In genomic region chr13:112509465-112509864, GRCm38 (mm10) we compare ENCODE assay signal across 9 mouse cellular contexts. TPM values are rescaled to one million over a fixed set of nuclear protein-coding genes. Genes with fewer than 3 reads are reported as not detected.
DNase-seq lines count a peak whose midpoint lies in the region; ATAC-seq lines count a peak whose summit lies in the region.
"Had no signal": no experiment of that assay in that cellular context is flagged by ENCODE, and none has a peak within 500 bp of the region (broad histone marks: within the 10 kb centered on the region; RNA-seq: fewer than 3 reads in every experiment).

No protein-coding gene starts in this region.

- H3K27me3 ChIP-seq in heart, embryonic 16.5 days (ENCODE audit: control insufficient read depth, insufficient read depth, low read length) = no peaks in the 10 kb centered on the region
- no peaks in the 10 kb centered on the region for H3K27me3 ChIP-seq in neural tube, embryonic 15.5 days (replicated peaks)
- H3K27me3 ChIP-seq: limb, embryonic 12.5 days had no signal

- peak; percentile 28 for ATAC-seq in CD4-positive, CD25-positive, alpha-beta regulatory T cell, adult 4 months
- ATAC-seq in heart, embryonic 16.5 days (replicated peaks; ENCODE audit: extremely low read depth, insufficient read depth, low FRiP score) = 0 out of 2 replicates have a peak, but pooled peaks have one; percentile 52
- ATAC-seq in neural tube, embryonic 15.5 days (ENCODE audit: low FRiP score) = peak; percentile 73

- H3K4me3 ChIP-seq in heart, embryonic 16.5 days (ENCODE audit: low read length) = no peak overlapping the region
- H3K4me3 ChIP-seq in neural tube, embryonic 15.5 days (replicated peaks) = no peak overlapping the region
- H3K4me3 ChIP-seq: limb, embryonic 12.5 days had no signal

- peaks cover 27% of the 10 kb centered on the region for H3K36me3 ChIP-seq in heart, embryonic 16.5 days (ENCODE audit: control insufficient read depth, insufficient read depth)
- peaks cover 19% of the 10 kb centered on the region for H3K36me3 ChIP-seq in neural tube, embryonic 15.5 days

- H3K27ac ChIP-seq in heart, embryonic 16.5 days (ENCODE audit: low read length) = no peak overlapping the region
- H3K27ac ChIP-seq in neural tube, embryonic 15.5 days (replicated peaks) = no peak overlapping the region
- H3K27ac ChIP-seq: limb, embryonic 12.5 days had no signal

- no peak overlapping the region for H3K9ac ChIP-seq in heart, embryonic 16.5 days (ENCODE audit: low read length)
- no peak overlapping the region for H3K9ac ChIP-seq in neural tube, embryonic 15.5 days (replicated peaks)
- H3K9ac ChIP-seq: limb, embryonic 12.5 days had no signal

- DNase-seq in ZHBTc4 (ENCODE audit: low read depth, low spot score) = peak; percentile 83
- peak; percentile 87 for DNase-seq in embryo, embryonic 10 days (ENCODE audit: low spot score)
- peak; percentile 57 to 70 for DNase-seq in kidney, postnatal 25 days
- peak; percentile 34 to 46 for DNase-seq in lung, adult 18-20 months
- DNase-seq in urinary bladder, postnatal 36 days (ENCODE audit: low spot score in 2 of 2) = peak; percentile 36 to 44

- peaks cover 9% of the 10 kb centered on the region; the same call in 1 of the 2 replicates for H3K4me1 ChIP-seq in heart, embryonic 16.5 days (ENCODE audit: control insufficient read depth, insufficient read depth, low read length)
- H3K4me1 ChIP-seq in neural tube, embryonic 15.5 days = no peaks in the 10 kb centered on the region

- no peaks in the 10 kb centered on the region for H3K9me3 ChIP-seq in heart, embryonic 16.5 days (replicated peaks; ENCODE audit: control insufficient read depth, low read length)
- no peaks in the 10 kb centered on the region for H3K9me3 ChIP-seq in neural tube, embryonic 15.5 days (replicated peaks)
- H3K9me3 ChIP-seq: limb, embryonic 12.5 days had no signal

- 30% methylated on average over 4 of the region's 4 CpGs for WGBS in heart, embryonic 16.5 days
- WGBS in neural tube, embryonic 15.5 days = 28% methylated on average over 4 of the region's 4 CpGs

- H3K4me2 ChIP-seq in heart, embryonic 16.5 days (ENCODE audit: low read depth, low read length) = no peak overlapping the region
- no peak overlapping the region for H3K4me2 ChIP-seq in neural tube, embryonic 15.5 days
- H3K4me2 ChIP-seq: limb, embryonic 12.5 days had no signal

RNA-seq across cellular contexts. Expression of gene Il6st, which starts 45.6 kb away (rescaled TPM):
- 10 to 100 TPM; 52.9 to 65.9 TPM for polyA plus RNA-seq in CD4-positive, CD25-positive, alpha-beta regulatory T cell, adult 4 months (2017; shearing (Covaris generic))
- 43.0 and 45.1 TPM in 2 replicates for polyA plus RNA-seq in heart, embryonic 16.5 days (2015; fragmentation: Nextera tagmentation; extraction: Ambion mirVana)
- polyA plus RNA-seq in neural tube, embryonic 15.5 days (2015; fragmentation: Nextera tagmentation; extraction: Ambion mirVana) = 25.2 and 25.6 TPM in 2 replicates
